Mouse (Mus musculus) cerebellum, adult 2 months (tissue): ENCODE measurements around the gene Clec2l.

Experiments used
- CTCF ChIP-seq: fragments of 200-500 bp; IDR thresholded peaks from 2 replicates; pipeline ENCODE4 v1.5.1; 2011; ENCODE audit warnings: low read depth, mild to moderate bottlenecking, control low read depth, low read length, moderate library complexity, borderline replicate concordance; ENCODE audit not compliant: insufficient read depth
- POLR2A ChIP-seq: fragments of 200-500 bp; IDR thresholded peaks from 2 replicates; pipeline ENCODE4 v1.6.1; 2011; ENCODE audit warnings: low read length, control low read depth, borderline replicate concordance; ENCODE audit not compliant: insufficient read depth

DNA sequence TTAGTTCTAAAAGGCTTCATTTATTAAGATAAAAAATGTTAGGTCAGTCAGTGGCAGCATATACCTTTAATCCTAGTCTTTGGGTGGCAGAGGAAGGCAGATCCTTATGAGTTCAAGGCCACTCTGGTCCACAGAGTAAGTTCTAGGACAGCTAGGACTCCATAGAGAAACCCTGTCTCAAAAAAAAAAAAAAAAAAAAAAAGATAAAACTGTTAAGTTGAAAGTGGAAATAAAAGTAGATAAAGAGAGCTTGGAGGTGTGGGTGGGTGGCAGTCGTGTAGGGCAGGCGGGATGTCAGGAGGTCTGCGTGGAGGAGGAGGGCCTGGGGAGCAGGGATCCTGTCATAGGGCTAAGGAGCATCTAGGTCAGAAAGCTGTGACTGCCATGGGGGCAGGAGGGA is 9.1 kb downstream of the Clec2l start:
- TF ChIP-seq POLR2A (no peak), CTCF (no peak)
